In genomic region chr7:49341151-49341918, GRCm38 (mm10) we compare ENCODE assay signal across 9 mouse cellular contexts.
DNase-seq lines count a peak whose midpoint lies in the region; ATAC-seq and TF ChIP-seq lines count a peak whose summit lies in the region.
"Had no signal": no experiment of that assay in that cellular context is flagged by ENCODE, and none has a peak within 500 bp of the region (broad histone marks: within the 10 kb centered on the region; RNA-seq: fewer than 3 reads in every experiment).

No protein-coding gene starts in this region.

- no peak overlapping the region for H3K4me2 ChIP-seq in heart, postnatal 0 days (ENCODE audit: low read depth, low read length)
- no peak overlapping the region for H3K4me2 ChIP-seq in forebrain, embryonic 12.5 days
- no peak overlapping the region for H3K4me2 ChIP-seq in hindbrain, embryonic 11.5 days (replicated peaks; ENCODE audit: low read depth, low read length)
- H3K4me2 ChIP-seq in midbrain, postnatal 0 days (ENCODE audit: low read depth, low read length, poor library complexity, severe bottlenecking): no peak overlapping the region

- no peak for DNase-seq in heart, postnatal 0 days (ENCODE audit: low spot score)
- DNase-seq in heart, postnatal 25 days (ENCODE audit: low spot score): no peak
- no peak for DNase-seq in hindbrain, embryonic 11.5 days (ENCODE audit: low spot score)
- DNase-seq in midbrain, postnatal 0 days (ENCODE audit: low spot score): peak; percentile 60
- no peak for DNase-seq in ovary, postnatal 14 days (ENCODE audit: low spot score)
- DNase-seq in ovary, adult 18-20 months (ENCODE audit: low spot score): no peak
- DNase-seq: adrenal gland, adult 8-10 months; cerebellum, adult 11-12 months had no signal

- no peak overlapping the region for H3K4me3 ChIP-seq in heart, postnatal 0 days (ENCODE audit: low read depth, low read length)
- no peak overlapping the region for H3K4me3 ChIP-seq in forebrain, embryonic 12.5 days (replicated peaks)
- no peak overlapping the region for H3K4me3 ChIP-seq in hindbrain, embryonic 11.5 days (ENCODE audit: low read depth, low read length)
- H3K4me3 ChIP-seq in midbrain, postnatal 0 days (ENCODE audit: low read depth, low read length): no peak overlapping the region

- H3K36me3 ChIP-seq in heart, postnatal 0 days (replicated peaks; ENCODE audit: control insufficient read depth, insufficient read depth, low read length): no peaks in the 10 kb centered on the region
- H3K36me3 ChIP-seq in forebrain, embryonic 12.5 days (replicated peaks): no peaks in the 10 kb centered on the region
- H3K36me3 ChIP-seq in hindbrain, embryonic 11.5 days (ENCODE audit: control insufficient read depth, insufficient read depth, low read length): no peaks in the 10 kb centered on the region
- H3K36me3 ChIP-seq in midbrain, postnatal 0 days (ENCODE audit: insufficient read depth, low read length): no peaks in the 10 kb centered on the region

- H3K4me1 ChIP-seq in heart, postnatal 0 days (ENCODE audit: control insufficient read depth, insufficient read depth): peaks cover 33% of the 10 kb centered on the region
- H3K4me1 ChIP-seq in forebrain, embryonic 12.5 days: peaks cover 39% of the 10 kb centered on the region
- peaks cover 18% of the 10 kb centered on the region for H3K4me1 ChIP-seq in hindbrain, embryonic 11.5 days (replicated peaks; ENCODE audit: control insufficient read depth, insufficient read depth, low read length)
- 0 out of 2 replicates have a peak, but pooled peaks cover 16% of the 10 kb centered on the region for H3K4me1 ChIP-seq in midbrain, postnatal 0 days (ENCODE audit: insufficient read depth, low read length)

- ATAC-seq in heart, postnatal 0 days (ENCODE audit: insufficient read depth, low read depth): no peak
- ATAC-seq in forebrain, embryonic 12.5 days (ENCODE audit: low FRiP score): no peak
- peak; percentile 41 for ATAC-seq in hindbrain, embryonic 11.5 days (ENCODE audit: low FRiP score)
- ATAC-seq in midbrain, postnatal 0 days (ENCODE audit: low FRiP score): no peak

- intact Hi-C loops in heart, postnatal 25 days (cut with DNase I): no loop called here

- no peak overlapping the region for H3K9ac ChIP-seq in heart, postnatal 0 days (replicated peaks; ENCODE audit: low read depth, low read length)
- H3K9ac ChIP-seq in forebrain, embryonic 12.5 days: no peak overlapping the region
- H3K9ac ChIP-seq in hindbrain, embryonic 11.5 days (ENCODE audit: low read depth, low read length): no peak overlapping the region
- H3K9ac ChIP-seq in midbrain, postnatal 0 days (replicated peaks; ENCODE audit: low read length, poor library complexity, severe bottlenecking): no peak overlapping the region

- no peaks in the 10 kb centered on the region for H3K9me3 ChIP-seq in heart, postnatal 0 days (replicated peaks; ENCODE audit: control insufficient read depth, low read length)
- no peaks in the 10 kb centered on the region for H3K9me3 ChIP-seq in forebrain, embryonic 12.5 days
- no peaks in the 10 kb centered on the region for H3K9me3 ChIP-seq in hindbrain, embryonic 11.5 days (ENCODE audit: control insufficient read depth, low read length)
- H3K9me3 ChIP-seq in midbrain, postnatal 0 days (ENCODE audit: low read length): no peaks in the 10 kb centered on the region

- peak overlapping the region; percentile 71 for H3K27ac ChIP-seq in heart, postnatal 0 days (ENCODE audit: low read depth)
- H3K27ac ChIP-seq in forebrain, embryonic 12.5 days: 0 out of 2 replicates have a peak overlapping the region, but pooled peaks have one; percentile 31
- H3K27ac ChIP-seq in hindbrain, embryonic 11.5 days (ENCODE audit: low read depth, low read length): peak overlapping the region; percentile 64
- H3K27ac ChIP-seq in midbrain, postnatal 0 days (ENCODE audit: low read depth, low read length): no peak overlapping the region

- H3K27me3 ChIP-seq in heart, postnatal 0 days (ENCODE audit: control insufficient read depth, insufficient read depth, low read length): no peaks in the 10 kb centered on the region
- peaks cover 15% of the 10 kb centered on the region; the same call in 1 of the 2 replicates for H3K27me3 ChIP-seq in forebrain, embryonic 12.5 days
- H3K27me3 ChIP-seq in hindbrain, embryonic 11.5 days (ENCODE audit: control insufficient read depth, insufficient read depth, low read length): 0 out of 2 replicates have a peak, but pooled peaks cover 1% of the 10 kb centered on the region
- H3K27me3 ChIP-seq in midbrain, postnatal 0 days (ENCODE audit: insufficient read depth, low read length): no peaks in the 10 kb centered on the region; the same call in 1 of the 2 replicates

- no peak for TF ChIP-seq CTCF in heart, postnatal 0 days (IDR thresholded peaks at IDR 0.05; ENCODE audit: low read depth)
- TF ChIP-seq CTCF in midbrain, postnatal 0 days (IDR thresholded peaks at IDR 0.05): no peak

- WGBS in heart, postnatal 0 days: 49% methylated on average over 5 of the region's 5 CpGs
- WGBS in forebrain, embryonic 12.5 days: 46% methylated on average over 5 of the region's 5 CpGs
- 40% methylated on average over 5 of the region's 5 CpGs for WGBS in hindbrain, embryonic 11.5 days
- WGBS in midbrain, postnatal 0 days: 37% methylated on average over 5 of the region's 5 CpGs

- no peak for TF ChIP-seq EP300 in heart, postnatal 0 days (IDR thresholded peaks at IDR 0.05; ENCODE audit: low read depth)
